20 mouse cellular contexts compared by ENCODE assay signal in genomic region chr10:67050766-67051165, GRCm38 (mm10). TPM values are rescaled to one million over a fixed set of nuclear protein-coding genes. Genes with fewer than 3 reads are reported as not detected.
A peak's percentile ranks its signal among the peaks of the same experiment; 100 is the strongest.
DNase-seq lines count a peak whose midpoint lies in the region; ATAC-seq lines count a peak whose summit lies in the region.
"Had no signal": no experiment of that assay in that cellular context is flagged by ENCODE, and none has a peak within 500 bp of the region (broad histone marks: within the 10 kb centered on the region; RNA-seq: fewer than 3 reads in every experiment).

No protein-coding gene starts in this region.

- intact Hi-C loops in heart, postnatal 36 days (cut with DNase I), result no loop called here

- 0 out of 2 replicates have a peak overlapping the region, but pooled peaks have one; percentile 30 for H3K27ac ChIP-seq in heart, embryonic 13.5 days (replicated peaks)
- H3K27ac ChIP-seq in neural tube, embryonic 15.5 days (replicated peaks), result 0 out of 2 replicates have a peak overlapping the region, but pooled peaks have one; percentile 10
- H3K27ac ChIP-seq: forebrain, embryonic 10.5 days; liver, embryonic 14.5 days; stomach, embryonic 15.5 days had no signal

- peaks cover 51% of the 10 kb centered on the region for H3K4me1 ChIP-seq in heart, embryonic 13.5 days
- peaks cover 40% of the 10 kb centered on the region for H3K4me1 ChIP-seq in neural tube, embryonic 15.5 days

- DNase-seq in heart, postnatal 36 days, result no peak
- peak; percentile 32 to 51 for DNase-seq in kidney, adult 8-10 months
- no peak for DNase-seq in kidney, postnatal 14 days
- DNase-seq in neural tube, embryonic 10.5 days (ENCODE audit: extremely low spot score, low spot score), result no peak
- DNase-seq in cerebellum, postnatal 10 days, result no peak
- DNase-seq: adrenal gland, postnatal 25 days; cerebellum, adult 8-10 months; gastrocnemius, postnatal 14 days; layer of hippocampus, postnatal 36 days; left cerebral cortex, postnatal 4 days; midbrain, embryonic 14.5 days; right cerebral cortex, adult 18-20 months had no signal

- no peaks in the 10 kb centered on the region for H3K27me3 ChIP-seq in heart, embryonic 13.5 days (replicated peaks)
- no peaks in the 10 kb centered on the region for H3K27me3 ChIP-seq in neural tube, embryonic 15.5 days (replicated peaks)
- H3K27me3 ChIP-seq: embryonic facial prominence, embryonic 15.5 days; Patski; stomach, embryonic 15.5 days had no signal

- H3K9me3 ChIP-seq in heart, embryonic 13.5 days, result no peaks in the 10 kb centered on the region
- no peaks in the 10 kb centered on the region for H3K9me3 ChIP-seq in neural tube, embryonic 15.5 days (replicated peaks)
- H3K9me3 ChIP-seq: embryonic facial prominence, embryonic 15.5 days; forebrain, embryonic 10.5 days; stomach, embryonic 15.5 days had no signal

- H3K4me3 ChIP-seq in heart, embryonic 13.5 days, result no peak overlapping the region
- H3K4me3 ChIP-seq in neural tube, embryonic 15.5 days (replicated peaks), result no peak overlapping the region
- H3K4me3 ChIP-seq: embryonic facial prominence, embryonic 15.5 days; forebrain, embryonic 10.5 days; stomach, embryonic 15.5 days had no signal

- H3K9ac ChIP-seq in heart, embryonic 13.5 days, result no peak overlapping the region
- H3K9ac ChIP-seq in neural tube, embryonic 15.5 days (replicated peaks), result no peak overlapping the region
- H3K9ac ChIP-seq: embryonic facial prominence, embryonic 15.5 days; liver, embryonic 14.5 days; stomach, embryonic 15.5 days had no signal

- WGBS in heart, embryonic 13.5 days, result 68% methylated on average over 7 of the region's 7 CpGs
- 66% methylated on average over 7 of the region's 7 CpGs for WGBS in neural tube, embryonic 15.5 days

- no peak overlapping the region for H3K4me2 ChIP-seq in heart, embryonic 13.5 days
- no peak overlapping the region for H3K4me2 ChIP-seq in neural tube, embryonic 15.5 days
- H3K4me2 ChIP-seq: embryonic facial prominence, embryonic 15.5 days; stomach, embryonic 15.5 days had no signal

- no peak for ATAC-seq in heart, embryonic 13.5 days (ENCODE audit: extremely low read depth, insufficient number of reproducible peaks, low FRiP score, low TSS enrichment)
- no peak for ATAC-seq in neural tube, embryonic 15.5 days (ENCODE audit: low FRiP score)
- ATAC-seq: activated CD4-positive, CD25-positive, alpha-beta regulatory T cell, adult 4 months; Patski had no signal

- peaks cover 3% of the 10 kb centered on the region; the same call in 1 of the 2 replicates for H3K36me3 ChIP-seq in heart, embryonic 13.5 days
- no peaks in the 10 kb centered on the region for H3K36me3 ChIP-seq in neural tube, embryonic 15.5 days
- H3K36me3 ChIP-seq: embryonic facial prominence, embryonic 15.5 days; stomach, embryonic 15.5 days had no signal

RNA-seq across cellular contexts. Expression of gene Jmjd1c, which starts 45.2 kb away (rescaled TPM):
- polyA plus RNA-seq in heart, embryonic 13.5 days (2015; fragmentation: Nextera tagmentation; extraction: Ambion mirVana), result 30.3 and 30.8 TPM in 2 replicates
- total RNA-seq in heart, postnatal 36 days (2021), result 10 to 100 TPM; 39.4 to 41.1 TPM
- 43.8 and 50.7 TPM in 2 replicates for polyA plus RNA-seq in neural tube, embryonic 15.5 days (2015; fragmentation: Nextera tagmentation; extraction: Ambion mirVana)

RNA-seq across cellular contexts. Expression of gene Reep3, which starts 46.0 kb away (rescaled TPM):
- 23.2 and 26.4 TPM in 2 replicates for polyA plus RNA-seq in heart, embryonic 13.5 days (2015; fragmentation: Nextera tagmentation; extraction: Ambion mirVana)
- total RNA-seq in heart, postnatal 36 days (2021), result 10 to 100 TPM; 22.2 to 22.5 TPM
- polyA plus RNA-seq in neural tube, embryonic 15.5 days (2015; fragmentation: Nextera tagmentation; extraction: Ambion mirVana), result 34.5 and 35.9 TPM in 2 replicates

Comparison
In these comparisons a context has a peak if more than half of its experiments do, and no peak if none do; other contexts are left out.
1. DNase-seq: peak in kidney, adult 8-10 months (2 of 2); none in heart, postnatal 36 days (0 of 2), kidney, postnatal 14 days (single experiment), neural tube, embryonic 10.5 days (single experiment) and cerebellum, postnatal 10 days (0 of 2).